21 mouse cellular contexts compared by ENCODE assay signal in the genomic region with DNA sequence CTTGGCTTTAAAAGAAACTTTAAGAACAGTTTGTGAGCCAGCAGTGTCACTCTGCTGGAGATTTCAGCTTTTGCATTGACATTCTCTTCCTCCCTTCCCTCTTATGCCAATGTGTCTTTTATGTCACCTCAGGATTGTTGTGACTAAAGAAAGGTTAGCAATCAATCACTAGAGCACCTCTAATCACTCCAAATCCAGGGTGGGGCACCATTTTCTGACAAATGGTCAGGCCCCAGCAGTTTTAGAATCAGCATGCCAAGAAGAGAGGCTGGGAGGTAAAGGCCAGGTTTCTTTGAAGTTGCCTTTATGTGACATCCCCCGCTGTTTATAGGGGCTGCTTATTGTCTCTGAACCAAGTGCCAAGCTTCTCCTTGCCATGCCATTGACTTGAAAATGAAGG.
A peak's percentile ranks its signal among the peaks of the same experiment; 100 is the strongest.
DNase-seq lines count a peak whose midpoint lies in the region; TF ChIP-seq lines count a peak whose summit lies in the region.
"Had no signal": no experiment of that assay in that cellular context is flagged by ENCODE, and none has a peak within 500 bp of the region (broad histone marks: within the 10 kb centered on the region; RNA-seq: fewer than 3 reads in every experiment).

No protein-coding gene starts in this region.

- no peak overlapping the region for H3K9ac ChIP-seq in ES-E14 (ENCODE audit: insufficient read depth, low read depth, low read length, poor library complexity, severe bottlenecking)
- H3K9ac ChIP-seq: embryonic facial prominence, embryonic 12.5 days; forebrain, embryonic 13.5 days; forebrain, embryonic 15.5 days; forebrain, postnatal 0 days had no signal

- no peaks in the 10 kb centered on the region for H3K36me3 ChIP-seq in ES-E14 (ENCODE audit: control insufficient read depth, insufficient read depth, low read length, poor library complexity, severe bottlenecking)
- H3K36me3 ChIP-seq: embryonic facial prominence, embryonic 10.5 days; embryonic facial prominence, embryonic 12.5 days; forebrain, embryonic 15.5 days had no signal

- no peak overlapping the region for H3K27ac ChIP-seq in ES-E14 (ENCODE audit: insufficient read depth, low read depth, low read length, poor library complexity, severe bottlenecking)
- H3K27ac ChIP-seq in gastrocnemius, adult 2 months, result no peak overlapping the region
- H3K27ac ChIP-seq: embryonic facial prominence, embryonic 10.5 days; embryonic facial prominence, embryonic 12.5 days; forebrain, embryonic 13.5 days; forebrain, embryonic 15.5 days had no signal

- DNase-seq in ES-CJ7 (ENCODE audit: low read depth, low spot score) (peak; percentile 73), ES-E14 (ENCODE audit: low read depth, low spot score) (peak; percentile 60), WW6 (ENCODE audit: low read depth, low spot score) (peak; percentile 29)
- DNase-seq in forelimb bud, embryonic 11.5 days (ENCODE audit: low read depth, low spot score), result peak; percentile 16
- DNase-seq in right cerebral cortex, postnatal 10 days (ENCODE audit: low spot score in 2 of 2), result no peak
- DNase-seq in gastrocnemius, adult 2 months, result no peak
- DNase-seq in kidney, postnatal 14 days, result no peak
- DNase-seq in thymus, postnatal 4 days, result no peak
- DNase-seq: adrenal gland, adult 8-10 months; adrenal gland, postnatal 14 days; adrenal gland, postnatal 36 days; cerebellum, adult 11-12 months; cerebellum, adult 2 months; cerebellum, adult 9-10 months; cerebellum, postnatal 10 days; cerebellum, postnatal 25 days; forebrain, postnatal 0 days had no signal

- H3K4me3 ChIP-seq in ES-E14 (ENCODE audit: insufficient read depth in 1 of 2, low read depth in 1 of 2, low read length in 2 of 2, poor library complexity in 1 of 2, severe bottlenecking in 1 of 2), result no peak overlapping the region
- H3K4me3 ChIP-seq in gastrocnemius, adult 2 months, result no peak overlapping the region
- H3K4me3 ChIP-seq: embryonic facial prominence, embryonic 10.5 days; embryonic facial prominence, embryonic 12.5 days; forebrain, embryonic 13.5 days; forebrain, embryonic 15.5 days had no signal

- no peaks in the 10 kb centered on the region for H3K9me3 ChIP-seq in ES-E14 (ENCODE audit: control insufficient read depth, insufficient read depth, low read depth, low read length)
- H3K9me3 ChIP-seq: embryonic facial prominence, embryonic 10.5 days; embryonic facial prominence, embryonic 12.5 days; forebrain, embryonic 13.5 days; forebrain, embryonic 15.5 days had no signal

- H3K4me1 ChIP-seq in ES-E14 (ENCODE audit: control insufficient read depth in 2 of 2, insufficient read depth in 2 of 2, low read length in 2 of 2, poor library complexity in 1 of 2), result peaks cover 0 to 2% of the 10 kb centered on the region in 2 experiments; a peak in 1 of 4 replicates
- H3K4me1 ChIP-seq: embryonic facial prominence, embryonic 10.5 days; embryonic facial prominence, embryonic 12.5 days; forebrain, embryonic 13.5 days; forebrain, embryonic 15.5 days had no signal

- TF ChIP-seq CTCF in gastrocnemius, adult 2 months (IDR thresholded peaks at IDR 0.05), result no peak

- intact Hi-C loops in gastrocnemius, adult 2 months (cut with DNase I), result no loop called here

- in situ Hi-C loops in ES-E14 (cut with MboI; ENCODE audit: low sequenced_read_pairs in 2 of 2, unreplicated experiment in 2 of 2), result no loop called here

TF ChIP-seq in ES-E14, 5 proteins besides CTCF, POLR2A, EP300 and RAD21:
- TF ChIP-seq ZC3H11A (IDR thresholded peaks at IDR 0.05; ENCODE audit: borderline replicate concordance, low read depth, low read length) (no peak), MAFK (IDR thresholded peaks at IDR 0.05; ENCODE audit: insufficient read depth, low read depth, low read length) (no peak), CHD2 (IDR thresholded peaks at IDR 0.05; ENCODE audit: low read depth, low read length) (no peak), HCFC1 (IDR thresholded peaks at IDR 0.05; ENCODE audit: borderline replicate concordance, insufficient read depth, low read length) (no peak), ZNF384 (IDR thresholded peaks at IDR 0.05; ENCODE audit: low read depth, low read length) (no peak)

Comparison
In these comparisons a context has a peak if more than half of its experiments do, and no peak if none do; other contexts are left out.
1. DNase-seq: peak in ES-CJ7 (single experiment), ES-E14 (single experiment), WW6 (single experiment) and forelimb bud, embryonic 11.5 days (single experiment); none in right cerebral cortex, postnatal 10 days (0 of 2), gastrocnemius, adult 2 months (single experiment), kidney, postnatal 14 days (single experiment) and thymus, postnatal 4 days (single experiment).